Mouse (Mus musculus): ENCODE data around the gene Gmppb.
A peak's percentile ranks its signal among the peaks of the same experiment; 100 is the strongest.

The Gmppb gene

GRCm38 (mm10) chr9:108051184-108051930 is 2.3 kb downstream of the Gmppb start:
- no peak for DNase-seq (ENCODE audit: low read depth)

GRCm38 (mm10) chr9:108051931-108052220 is 2.8 kb downstream of the Gmppb start:
- no peak for DNase-seq (ENCODE audit: low read depth)

GRCm38 (mm10) chr9:108052411-108052810 is 3.4 kb downstream of the Gmppb start:
- DNase-seq (ENCODE audit: low read depth) = no peak

- DNase-seq (ENCODE audit: low read depth) = peak; percentile 93
These were observed 4.0 kb downstream of the Gmppb start, which contains the start of gene Amigo3 for GRCm38 (mm10) chr9:108052885-108053664. Gene Amigo3 (plus strand): TSS chr9:108053159.

DNA sequence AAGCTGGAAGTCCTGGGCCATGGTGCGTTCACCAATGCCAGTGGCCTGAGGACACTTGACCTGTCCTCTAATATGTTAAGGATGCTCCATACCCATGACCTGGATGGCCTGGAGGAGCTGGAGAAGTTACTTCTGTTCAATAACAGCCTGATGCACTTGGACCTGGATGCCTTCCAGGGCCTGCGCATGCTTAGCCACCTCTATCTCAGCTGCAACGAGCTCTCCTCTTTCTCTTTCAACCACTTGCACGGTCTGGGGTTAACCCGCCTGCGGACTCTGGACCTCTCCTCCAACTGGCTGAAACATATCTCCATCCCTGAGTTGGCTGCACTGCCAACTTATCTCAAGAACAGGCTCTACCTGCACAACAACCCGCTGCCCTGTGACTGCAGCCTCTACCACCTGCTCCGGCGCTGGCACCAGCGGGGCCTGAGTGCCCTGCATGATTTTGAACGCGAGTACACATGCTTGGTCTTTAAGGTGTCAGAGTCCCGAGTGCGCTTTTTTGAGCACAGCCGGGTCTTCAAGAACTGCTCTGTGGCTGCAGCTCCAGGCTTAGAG is 4.7 kb downstream of the Gmppb start:
- no peak for DNase-seq (ENCODE audit: low read depth)

GRCm38 (mm10) chr9:108054331-108055040 is 5.4 kb downstream of the Gmppb start:
- no peak for DNase-seq (ENCODE audit: low read depth)

DNA sequence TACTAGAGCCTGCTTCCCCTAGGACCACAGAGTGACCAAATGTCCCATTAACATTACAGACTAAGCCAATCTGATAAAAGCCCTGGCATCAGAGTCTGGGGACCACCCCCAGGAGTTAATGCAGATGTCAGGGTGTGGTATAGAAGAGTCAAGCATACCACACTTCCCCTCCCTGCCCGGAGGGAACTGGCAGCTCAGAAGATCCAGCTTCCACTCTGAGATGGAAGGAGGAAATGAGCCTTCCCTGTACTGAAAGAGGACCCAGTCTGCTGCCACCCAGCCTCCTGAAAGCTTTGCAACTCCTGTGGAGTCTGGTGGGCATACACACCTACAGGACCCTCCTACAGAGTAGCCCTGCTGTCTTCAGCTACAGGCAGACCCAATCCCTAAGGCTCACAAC is 6.0 kb downstream of the Gmppb start:
- DNase-seq (ENCODE audit: low read depth) = no peak

DNA sequence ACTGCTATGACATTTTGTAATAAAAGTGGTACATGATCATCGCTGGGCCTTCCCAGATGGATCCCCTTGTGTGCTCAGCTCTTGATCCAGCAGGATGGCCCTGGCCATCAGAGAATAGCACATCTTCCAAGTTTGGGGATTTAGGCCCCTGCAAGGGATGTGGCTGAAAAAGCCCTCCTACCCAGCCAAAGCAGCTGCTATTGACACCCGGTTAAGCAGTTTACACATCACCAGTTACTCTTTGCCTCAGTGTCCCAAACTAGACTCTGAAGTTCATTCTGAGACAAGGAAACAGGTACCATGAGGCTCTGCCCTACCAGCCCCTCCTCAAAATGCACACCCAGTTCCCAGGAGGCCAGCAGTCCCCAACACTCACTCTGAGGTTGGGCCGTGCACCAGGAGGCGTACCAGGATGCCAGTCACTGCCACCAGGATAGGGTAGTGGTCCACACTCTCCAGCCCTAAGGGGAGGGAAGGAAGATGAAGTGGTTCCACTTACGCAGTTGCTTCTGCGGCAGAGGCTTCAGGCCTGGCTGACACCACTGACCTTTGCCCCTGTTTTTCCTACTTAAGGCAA is 6.7 kb downstream of the Gmppb start:
- no peak for DNase-seq (ENCODE audit: low read depth)

- no peak for DNase-seq (ENCODE audit: low read depth)
These were observed 7.6 kb downstream of the Gmppb start for GRCm38 (mm10) chr9:108056361-108057261.

- DNase-seq (ENCODE audit: low read depth) = no peak
These were observed 8.2 kb downstream of the Gmppb start for GRCm38 (mm10) chr9:108057262-108057562.

GRCm38 (mm10) chr9:108058291-108058690 is 9.2 kb downstream of the Gmppb start:
- no peak for DNase-seq (ENCODE audit: low read depth)

DNA sequence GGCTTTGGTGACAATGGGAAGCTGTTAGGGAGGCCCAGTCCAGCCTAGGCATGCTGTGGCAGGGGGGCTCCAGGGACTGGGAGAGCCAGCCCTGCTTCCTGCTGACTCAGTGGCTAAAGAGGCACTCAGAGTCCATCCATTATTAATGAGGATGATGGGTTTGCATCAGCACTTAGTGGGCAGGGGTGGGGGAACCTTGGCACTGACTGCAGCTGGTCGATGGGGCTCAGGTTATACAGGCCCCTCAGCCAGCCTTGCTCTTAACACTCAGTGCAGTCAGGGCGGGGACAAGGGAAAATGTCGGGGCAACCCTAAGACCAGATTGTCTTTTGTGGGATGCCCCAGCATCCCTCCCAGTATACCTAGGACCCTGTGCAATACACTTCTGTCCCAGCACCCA is 13.1 kb downstream of the Gmppb start:
- no peak for DNase-seq (ENCODE audit: low read depth)

DNA sequence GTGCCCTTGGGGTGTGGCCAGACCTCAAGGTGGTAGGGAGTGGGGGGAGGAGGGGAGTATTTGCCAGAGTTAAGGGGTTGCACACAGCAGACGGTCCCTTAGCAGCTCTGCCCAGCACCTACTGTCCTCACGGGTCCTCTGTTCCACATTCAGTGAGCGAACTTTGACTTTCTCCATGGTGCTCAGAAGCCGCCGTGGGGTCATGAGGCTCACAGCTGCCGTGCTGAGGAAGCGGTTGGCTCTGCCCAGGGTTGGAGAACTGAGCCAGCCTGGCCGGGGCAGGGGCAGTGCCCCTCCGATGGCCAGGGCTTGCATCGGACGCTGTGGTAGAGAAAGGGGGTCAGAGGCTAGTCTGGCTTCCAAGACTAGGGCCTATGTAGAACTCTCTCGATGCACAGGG is 14.3 kb downstream of the Gmppb start:
- no peak for DNase-seq (ENCODE audit: low read depth)

GRCm38 (mm10) chr9:108065491-108066011 is 16.5 kb downstream of the Gmppb start:
- DNase-seq (ENCODE audit: low read depth) = no peak

DNA sequence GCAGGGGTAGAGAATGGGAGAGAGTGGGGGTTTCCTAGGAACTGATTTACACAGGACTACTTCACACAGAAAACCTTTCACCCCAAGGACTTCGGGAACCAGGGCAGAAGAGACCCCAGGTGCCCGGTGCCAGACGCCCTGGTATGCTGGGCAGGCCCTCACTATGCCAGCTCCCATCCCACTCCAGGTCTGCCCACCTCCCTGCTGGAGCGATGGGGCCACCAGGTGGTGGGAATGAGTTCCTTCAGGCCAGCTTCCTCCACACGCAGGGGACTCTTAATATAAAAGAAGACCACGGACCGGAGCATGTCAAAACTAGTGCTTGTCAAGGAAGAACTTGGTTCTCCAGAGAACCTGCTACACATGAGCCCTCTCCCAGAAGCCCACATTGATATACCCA is 18.2 kb downstream of the Gmppb start:
- no peak for DNase-seq (ENCODE audit: low read depth)

DNA sequence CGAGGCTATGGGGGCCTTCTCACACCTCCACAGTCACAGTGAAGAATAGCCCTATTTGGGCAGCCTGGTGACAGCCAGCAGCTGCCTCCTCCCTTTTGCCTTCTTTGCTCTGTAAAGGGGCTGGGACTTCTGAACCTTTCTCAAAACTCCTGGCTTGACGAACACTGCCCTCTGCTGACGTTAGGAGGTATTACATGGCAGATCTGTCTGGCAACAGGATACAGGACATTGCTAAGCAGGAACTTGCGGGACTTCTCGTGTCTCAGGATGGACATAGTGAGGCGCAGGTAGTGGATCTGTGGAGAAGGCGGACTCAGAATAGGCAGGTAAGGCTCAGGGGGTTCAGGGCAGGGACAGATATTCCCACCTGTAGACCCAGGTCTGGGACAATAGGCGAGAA is 18.9 kb downstream of the Gmppb start:
- DNase-seq (ENCODE audit: low read depth) = peak; percentile 71

DNA sequence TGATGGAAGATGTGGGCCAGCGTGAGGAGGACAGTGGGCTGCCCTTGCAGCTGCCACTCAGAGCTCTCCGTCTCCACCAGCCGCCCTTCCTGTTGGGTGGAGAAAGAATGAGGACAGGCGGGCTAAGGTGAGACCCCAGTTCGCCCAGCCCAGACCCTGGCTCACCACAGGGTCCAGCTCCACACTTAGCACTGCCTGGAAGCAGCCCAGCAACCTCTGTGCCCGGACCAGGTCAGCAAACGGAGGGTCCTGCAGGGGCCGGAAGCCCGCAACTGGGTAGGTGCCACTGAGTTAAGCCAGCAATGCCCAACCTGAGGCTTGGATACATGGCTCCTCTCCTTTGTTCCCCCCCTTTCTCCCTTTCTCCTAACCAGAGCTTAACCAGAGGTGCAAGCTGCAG is 20.0 kb downstream of the Gmppb start:
- no peak for DNase-seq (ENCODE audit: low read depth)

DNA sequence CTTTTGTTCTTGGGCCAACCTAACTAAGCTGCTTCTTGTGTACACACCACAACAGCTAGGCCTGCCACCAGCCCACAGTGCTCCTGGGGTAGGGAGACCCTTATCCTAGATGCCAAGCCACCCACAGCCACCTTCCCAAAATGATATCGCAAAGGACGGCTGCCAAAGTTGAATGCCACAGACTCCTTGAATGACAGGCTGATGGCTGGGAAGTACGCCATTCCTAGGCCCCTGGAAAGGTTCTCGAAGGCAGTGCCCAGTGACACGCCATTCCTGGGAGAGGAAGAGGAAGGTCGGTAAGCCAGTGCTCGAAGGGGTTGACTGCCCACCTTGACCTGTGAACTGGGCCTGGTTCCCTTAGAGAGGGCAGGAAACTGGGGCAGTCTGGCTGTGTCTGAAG is 20.5 kb downstream of the Gmppb start:
- DNase-seq (ENCODE audit: low read depth) = no peak

DNA sequence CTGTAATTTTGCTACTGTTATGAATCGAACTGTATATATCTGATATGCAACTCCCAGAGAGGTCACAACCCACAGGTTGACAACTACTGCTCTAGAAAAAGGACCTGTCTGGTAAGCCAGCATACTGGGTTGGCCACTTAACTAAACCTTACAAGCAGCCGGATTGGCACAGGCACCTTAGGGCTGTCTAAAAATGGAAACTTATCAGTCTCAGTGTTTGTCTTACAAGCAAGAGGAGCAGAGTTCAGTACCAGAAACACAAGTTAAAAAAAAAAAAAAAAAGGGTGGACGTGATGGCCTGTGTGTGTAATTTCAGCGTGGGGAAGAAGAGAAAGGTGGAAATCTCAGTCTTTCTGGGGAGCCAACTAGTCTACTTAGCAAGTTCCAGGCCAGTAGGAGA is 22.8 kb downstream of the Gmppb start:
- DNase-seq (ENCODE audit: low read depth) = no peak

GRCm38 (mm10) chr9:108072481-108072924 is 23.5 kb downstream of the Gmppb start:
- no peak for DNase-seq (ENCODE audit: low read depth)

Data from fibroblast of lung, adult 2 months (primary cell).